Mouse (Mus musculus) small intestine, adult 2 months (tissue): Measurements from ENCODE around the gene Slc12a6. TPM values are rescaled to one million over a fixed set of nuclear protein-coding genes. Genes with fewer than 3 reads are reported as not detected.

Source experiments
- H3K27ac ChIP-seq: fragments of 200-500 bp; 2 replicates; pipeline ENCODE4 v1.5.1; 2012; ENCODE audit warnings: low read depth, low read length, control low read depth, inconsistent platforms; ENCODE audit not compliant: insufficient read depth
- H3K27me3 ChIP-seq: fragments of 200-500 bp; 2 replicates; pipeline ENCODE4 v1.6.1; 2012; ENCODE audit warnings: mild to moderate bottlenecking, moderate library complexity, low read length, inconsistent platforms; ENCODE audit not compliant: control insufficient read depth, insufficient read depth
- H3K36me3 ChIP-seq: fragments of 200-500 bp; 2 replicates; pipeline ENCODE4 v1.6.1; 2012; ENCODE audit warnings: mild to moderate bottlenecking, low read length, control low read depth, inconsistent platforms; ENCODE audit not compliant: control insufficient read depth, insufficient read depth
- H3K4me1 ChIP-seq: fragments of 200-500 bp; 2 replicates; pipeline ENCODE4 v1.6.1; 2012; ENCODE audit warnings: low read length, inconsistent platforms, mixed read lengths; ENCODE audit not compliant: control insufficient read depth, insufficient read depth, insufficient read length
- H3K4me3 ChIP-seq: fragments of 200-500 bp; 2 replicates; pipeline ENCODE4 v1.5.1; 2012; ENCODE audit warnings: low read depth, mild to moderate bottlenecking, control low read depth, inconsistent platforms, low read length, moderate library complexity
- CTCF ChIP-seq: fragments of 200-500 bp; IDR thresholded peaks from 2 replicates; pipeline ENCODE4 v1.5.1; 2012; ENCODE audit warnings: low read depth, mild to moderate bottlenecking, control low read depth, inconsistent platforms, low read length, moderate library complexity, mixed read lengths; ENCODE audit not compliant: insufficient replicate concordance, insufficient read length; ENCODE audit errors: extremely low read depth
- POLR2A ChIP-seq: fragments of 200-500 bp; IDR thresholded peaks from 2 replicates; pipeline ENCODE4 v1.6.1; 2012; ENCODE audit warnings: low read depth, mild to moderate bottlenecking, control low read depth, inconsistent platforms, low read length, moderate library complexity
- WGBS: fragments of 180-500 bp; shearing (Covaris S2); methylation state at CpG from one replicate; pipeline ENCODE4 v1.1.7; 2018; 5-methylcytosine and 5-hydroxymethylcytosine counted together
- polyA plus RNA-seq: library from polyadenylated mRNA; depleted of rRNA; stranded (reverse); fragments of >200 nt; gene quantifications from 2 replicates; pipeline ENCODE4 v1.2.3, GENCODE M21; 2012; rRNA removed

Slc12a6 gene
- polyA plus RNA-seq, 1 experiment, result 17.6 TPM

GRCm38 (mm10) chr2:112396649-112397048 lies 131.0 kb downstream of the Slc12a6 start:
- H3K27ac ChIP-seq, result no peak overlapping the region
- H3K4me3 ChIP-seq, result no peak overlapping the region
- WGBS, result 12% methylated on average over 1 of the region's 1 CpGs
- H3K27me3 ChIP-seq, result no peaks in the 10 kb centered on the region
- peaks cover 3% of the 10 kb centered on the region; the same call in 1 of the 2 replicates for H3K4me1 ChIP-seq
- no peaks in the 10 kb centered on the region for H3K36me3 ChIP-seq
- TF ChIP-seq POLR2A (no peak), CTCF (no peak)

GRCm38 (mm10) chr2:112407030-112407429 lies 141.4 kb downstream of the Slc12a6 start:
- Histone ChIP-seq H3K27me3 (no peaks in the 10 kb centered on the region), H3K36me3 (peaks cover 18% of the 10 kb centered on the region), H3K27ac (no peak overlapping the region), H3K4me1 (no peaks in the 10 kb centered on the region), H3K4me3 (no peak overlapping the region)
- TF ChIP-seq CTCF (no peak), POLR2A (no peak)
- WGBS, result 87% methylated on average over 3 of the region's 3 CpGs

Other genes with a start within 250 kb of the Slc12a6 start
- gene Olfr1311, start 241.4 kb upstream of the Slc12a6 start, polyA plus RNA-seq, result not detected in 2 replicates
- not detected in 2 replicates for gene Olfr1312, start 215.6 kb upstream of the Slc12a6 start, polyA plus RNA-seq
- not detected in 2 replicates for gene Olfr1313, start 188.0 kb upstream of the Slc12a6 start, polyA plus RNA-seq
- not detected in 2 replicates for gene Olfr1314, start 169.0 kb upstream of the Slc12a6 start, polyA plus RNA-seq
- gene Olfr1315-ps1, start 150.4 kb upstream of the Slc12a6 start, polyA plus RNA-seq, result not detected in 2 replicates
- gene Olfr1316, start 130.8 kb upstream of the Slc12a6 start, polyA plus RNA-seq, result not detected in 2 replicates
- gene Olfr1317, start 125.5 kb upstream of the Slc12a6 start, polyA plus RNA-seq, result not detected in 2 replicates
- not detected in 2 replicates for gene Olfr1318, start 111.6 kb upstream of the Slc12a6 start, polyA plus RNA-seq
- gene Lpcat4, start 26.4 kb upstream of the Slc12a6 start, polyA plus RNA-seq, result 28.5 and 38.7 TPM in 2 replicates
- gene Nutm1, start 6.5 kb upstream of the Slc12a6 start, polyA plus RNA-seq, result not detected in 2 replicates
- 19.4 and 20.3 TPM in 2 replicates for gene Nop10, start 3.9 kb upstream of the Slc12a6 start, polyA plus RNA-seq
- gene Gm21985, start 489 bp downstream of the Slc12a6 start, polyA plus RNA-seq, result not detected in 2 replicates
- 47.2 and 61.4 TPM in 2 replicates for gene Emc4, start 102.2 kb downstream of the Slc12a6 start, polyA plus RNA-seq
- 0.06 and 0.27 TPM in 2 replicates for gene Katnbl1, start 113.4 kb downstream of the Slc12a6 start, polyA plus RNA-seq
- gene Emc7, start 189.2 kb downstream of the Slc12a6 start, polyA plus RNA-seq, result 2.0 and 2.7 TPM in 2 replicates
- not detected in 2 replicates for gene Chrm5, start 214.9 kb downstream of the Slc12a6 start, polyA plus RNA-seq
- gene Aven, start 227.1 kb downstream of the Slc12a6 start, polyA plus RNA-seq, result 1.5 and 2.2 TPM in 2 replicates